Mouse (Mus musculus): ENCODE measurements around the gene Odc1. TPM values are rescaled to one million over a fixed set of nuclear protein-coding genes. Genes with fewer than 3 reads are reported as not detected.

Odc1 gene
- 236 and 296 TPM in 2 replicates for polyA plus RNA-seq (2014; fragmentation: Nextera tagmentation; extraction: Ambion mirVana)

GRCm38 (mm10) chr12:17544209-17545106, at the start of gene Odc1:
Gene Odc1 (plus strand): TSS chr12:17544794.
- Histone ChIP-seq H3K9me3 (ENCODE audit: control insufficient read depth, low read length) (no peaks in the 10 kb centered on the region), H3K4me3 (ENCODE audit: low read length) (peak within 1 kb of the TSS; percentile 90), H3K9ac (ENCODE audit: low read depth, low read length) (peak within 1 kb of the TSS; percentile 89), H3K36me3 (ENCODE audit: control insufficient read depth, insufficient read depth, low read length) (peaks cover 28% of the 10 kb centered on the region), H3K4me2 (replicated peaks; ENCODE audit: low read depth, low read length) (peak within 1 kb of the TSS; percentile 67), H3K4me1 (ENCODE audit: control insufficient read depth, insufficient read depth, low read length) (0 out of 2 replicates have a peak, but pooled peaks cover 13% of the 10 kb centered on the region), H3K27ac (ENCODE audit: low read depth, low read length) (peak within 1 kb of the TSS; percentile 81), H3K27me3 (ENCODE audit: control insufficient read depth, insufficient read depth, low read length) (no peaks in the 10 kb centered on the region)
- under 1% methylated on average over 82 of the region's 98 CpGs for WGBS
- peak; percentile 98 for ATAC-seq (ENCODE audit: low FRiP score, low TSS enrichment)

- no peaks in the 10 kb centered on the region for H3K27me3 ChIP-seq (ENCODE audit: control insufficient read depth, insufficient read depth, low read length)
- no peak overlapping the region; the same call in 1 of the 2 replicates for H3K27ac ChIP-seq (ENCODE audit: low read depth, low read length)
- no peaks in the 10 kb centered on the region; the same call in 1 of the 2 replicates for H3K4me1 ChIP-seq (ENCODE audit: control insufficient read depth, insufficient read depth, low read length)
- H3K36me3 ChIP-seq (ENCODE audit: control insufficient read depth, insufficient read depth, low read length): no peaks in the 10 kb centered on the region
- no peak overlapping the region for H3K9ac ChIP-seq (ENCODE audit: low read depth, low read length)
- H3K9me3 ChIP-seq (ENCODE audit: control insufficient read depth, low read length): no peaks in the 10 kb centered on the region
- no peak overlapping the region for H3K4me2 ChIP-seq (replicated peaks; ENCODE audit: low read depth, low read length)
- ATAC-seq (ENCODE audit: low FRiP score, low TSS enrichment): no peak
- no peak overlapping the region for H3K4me3 ChIP-seq (ENCODE audit: low read length)
- 71% methylated on average over 4 of the region's 4 CpGs for WGBS
These were observed 49.8 kb upstream of the Odc1 start for GRCm38 (mm10) chr12:17494809-17495208.

- Histone ChIP-seq H3K9ac (ENCODE audit: low read depth, low read length) (no peak overlapping the region), H3K27ac (ENCODE audit: low read depth, low read length) (no peak overlapping the region)
These were observed 48.6 kb upstream of the Odc1 start for GRCm38 (mm10) chr12:17495858-17496451.

GRCm38 (mm10) chr12:17505620-17506074, 38.9 kb upstream of the Odc1 start:
- Histone ChIP-seq H3K27me3 (ENCODE audit: control insufficient read depth, insufficient read depth, low read length) (no peaks in the 10 kb centered on the region), H3K4me1 (ENCODE audit: control insufficient read depth, insufficient read depth, low read length) (0 out of 2 replicates have a peak, but pooled peaks cover 5% of the 10 kb centered on the region), H3K4me3 (ENCODE audit: low read length) (no peak overlapping the region), H3K9me3 (ENCODE audit: control insufficient read depth, low read length) (no peaks in the 10 kb centered on the region), H3K4me2 (replicated peaks; ENCODE audit: low read depth, low read length) (no peak overlapping the region), H3K36me3 (ENCODE audit: control insufficient read depth, insufficient read depth, low read length) (no peaks in the 10 kb centered on the region), H3K27ac (ENCODE audit: low read depth, low read length) (no peak overlapping the region), H3K9ac (ENCODE audit: low read depth, low read length) (no peak overlapping the region)
- no peak for ATAC-seq (ENCODE audit: low FRiP score, low TSS enrichment)
- WGBS: 36% methylated on average over 2 of the region's 2 CpGs

More at GRCm38 (mm10) chr12:17495858-17496451, 48.6 kb upstream of the Odc1 start:
- Histone ChIP-seq H3K4me2 (replicated peaks; ENCODE audit: low read depth, low read length) (no peak overlapping the region), H3K27me3 (ENCODE audit: control insufficient read depth, insufficient read depth, low read length) (no peaks in the 10 kb centered on the region), H3K36me3 (ENCODE audit: control insufficient read depth, insufficient read depth, low read length) (no peaks in the 10 kb centered on the region), H3K4me1 (ENCODE audit: control insufficient read depth, insufficient read depth, low read length) (no peaks in the 10 kb centered on the region; the same call in 1 of the 2 replicates), H3K9me3 (ENCODE audit: control insufficient read depth, low read length) (no peaks in the 10 kb centered on the region), H3K4me3 (ENCODE audit: low read length) (no peak overlapping the region)
- peak; percentile 72; the same call in 1 of the 2 replicates for ATAC-seq (ENCODE audit: low FRiP score, low TSS enrichment)
- 14% methylated on average over 8 of the region's 8 CpGs for WGBS

- no peak overlapping the region for H3K27ac ChIP-seq (ENCODE audit: low read depth, low read length)
These were observed 38.2 kb upstream of the Odc1 start for GRCm38 (mm10) chr12:17506117-17506993.

GRCm38 (mm10) chr12:17506994-17507542, 37.5 kb upstream of the Odc1 start:
- 55% methylated on average over 13 of the region's 13 CpGs for WGBS
- H3K4me2 ChIP-seq (replicated peaks; ENCODE audit: low read depth, low read length): no peak overlapping the region
- no peak for ATAC-seq (ENCODE audit: low FRiP score, low TSS enrichment)

More at GRCm38 (mm10) chr12:17506117-17506993, 38.2 kb upstream of the Odc1 start:
- H3K27me3 ChIP-seq (ENCODE audit: control insufficient read depth, insufficient read depth, low read length): no peaks in the 10 kb centered on the region
- H3K36me3 ChIP-seq (ENCODE audit: control insufficient read depth, insufficient read depth, low read length): no peaks in the 10 kb centered on the region
- 55% methylated on average over 5 of the region's 5 CpGs for WGBS
- no peak overlapping the region for H3K4me3 ChIP-seq (ENCODE audit: low read length)
- H3K4me1 ChIP-seq (ENCODE audit: control insufficient read depth, insufficient read depth, low read length): 0 out of 2 replicates have a peak, but pooled peaks cover 5% of the 10 kb centered on the region
- H3K9ac ChIP-seq (ENCODE audit: low read depth, low read length): no peak overlapping the region
- ATAC-seq (ENCODE audit: low FRiP score, low TSS enrichment): no peak
- H3K4me2 ChIP-seq (replicated peaks; ENCODE audit: low read depth, low read length): no peak overlapping the region
- H3K9me3 ChIP-seq (ENCODE audit: control insufficient read depth, low read length): no peaks in the 10 kb centered on the region

GRCm38 (mm10) chr12:17509310-17509709, 35.3 kb upstream of the Odc1 start:
- H3K4me2 ChIP-seq (replicated peaks; ENCODE audit: low read depth, low read length): no peak overlapping the region
- H3K27ac ChIP-seq (ENCODE audit: low read depth, low read length): no peak overlapping the region
- no peaks in the 10 kb centered on the region for H3K9me3 ChIP-seq (ENCODE audit: control insufficient read depth, low read length)
- no peak overlapping the region for H3K9ac ChIP-seq (ENCODE audit: low read depth, low read length)
- H3K36me3 ChIP-seq (ENCODE audit: control insufficient read depth, insufficient read depth, low read length): no peaks in the 10 kb centered on the region
- no peak overlapping the region for H3K4me3 ChIP-seq (ENCODE audit: low read length)
- 0 out of 2 replicates have a peak, but pooled peaks cover 5% of the 10 kb centered on the region for H3K4me1 ChIP-seq (ENCODE audit: control insufficient read depth, insufficient read depth, low read length)
- H3K27me3 ChIP-seq (ENCODE audit: control insufficient read depth, insufficient read depth, low read length): no peaks in the 10 kb centered on the region
- 88% methylated on average over 1 of the region's 1 CpGs for WGBS
- ATAC-seq (ENCODE audit: low FRiP score, low TSS enrichment): no peak

More at GRCm38 (mm10) chr12:17506994-17507542, 37.5 kb upstream of the Odc1 start:
- Histone ChIP-seq H3K4me3 (ENCODE audit: low read length) (no peak overlapping the region), H3K4me1 (ENCODE audit: control insufficient read depth, insufficient read depth, low read length) (0 out of 2 replicates have a peak, but pooled peaks cover 5% of the 10 kb centered on the region), H3K27me3 (ENCODE audit: control insufficient read depth, insufficient read depth, low read length) (no peaks in the 10 kb centered on the region), H3K36me3 (ENCODE audit: control insufficient read depth, insufficient read depth, low read length) (no peaks in the 10 kb centered on the region), H3K9ac (ENCODE audit: low read depth, low read length) (no peak overlapping the region), H3K27ac (ENCODE audit: low read depth, low read length) (no peak overlapping the region), H3K9me3 (ENCODE audit: control insufficient read depth, low read length) (no peaks in the 10 kb centered on the region)

GRCm38 (mm10) chr12:17510158-17510557, 34.4 kb upstream of the Odc1 start:
- Histone ChIP-seq H3K4me3 (ENCODE audit: low read length) (no peak overlapping the region), H3K9ac (ENCODE audit: low read depth, low read length) (no peak overlapping the region), H3K4me2 (replicated peaks; ENCODE audit: low read depth, low read length) (no peak overlapping the region), H3K9me3 (ENCODE audit: control insufficient read depth, low read length) (no peaks in the 10 kb centered on the region), H3K27ac (ENCODE audit: low read depth, low read length) (no peak overlapping the region), H3K27me3 (ENCODE audit: control insufficient read depth, insufficient read depth, low read length) (no peaks in the 10 kb centered on the region), H3K4me1 (ENCODE audit: control insufficient read depth, insufficient read depth, low read length) (0 out of 2 replicates have a peak, but pooled peaks cover 5% of the 10 kb centered on the region), H3K36me3 (ENCODE audit: control insufficient read depth, insufficient read depth, low read length) (no peaks in the 10 kb centered on the region)
- no peak for ATAC-seq (ENCODE audit: low FRiP score, low TSS enrichment)
- WGBS: 51% methylated on average over 12 of the region's 12 CpGs

Data from kidney, embryonic 14.5 days (tissue).